Mouse (Mus musculus): ENCODE results near the gene Tab1. TPM values are rescaled to one million over a fixed set of nuclear protein-coding genes. Genes with fewer than 3 reads are reported as not detected.

Tab1 gene
- total RNA-seq (2014; rRNA removed; ENCODE audit: low replicate concordance) (37.3 and 41.2 TPM in 2 replicates), polyA plus RNA-seq (2015; fragmentation: Nextera tagmentation; extraction: Ambion mirVana) (25.0 and 29.1 TPM in 2 replicates)

DNA sequence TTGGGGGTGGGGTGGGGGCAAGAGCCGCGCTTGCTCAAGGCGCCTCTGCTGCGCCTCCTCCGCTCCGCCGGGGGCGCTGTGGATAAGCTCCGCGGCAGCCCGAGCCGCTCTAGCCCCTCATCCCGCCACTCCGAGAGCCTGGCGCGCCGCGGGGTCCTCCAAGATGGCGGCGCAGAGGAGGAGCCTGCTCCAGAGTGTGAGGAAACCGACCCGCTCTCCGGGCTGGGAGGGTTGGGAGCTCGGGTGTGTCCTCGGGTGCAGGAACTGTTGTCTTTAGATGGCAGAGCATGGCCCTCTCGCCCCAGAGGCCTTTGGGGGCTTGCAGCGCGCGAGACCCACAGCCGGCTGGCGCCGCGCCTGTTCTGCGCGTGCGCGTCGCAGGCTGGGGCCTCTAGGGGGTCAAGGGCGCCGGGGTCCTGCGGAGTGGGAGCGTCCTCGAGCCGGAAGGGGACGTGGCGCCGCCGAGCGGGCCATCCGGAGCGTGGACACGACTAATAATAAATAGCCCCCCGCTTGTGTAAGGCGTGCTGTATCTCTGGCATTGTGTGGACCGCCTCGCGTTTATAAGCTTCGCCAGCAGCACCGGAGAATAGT is at the start of gene Tab1:
Gene Tab1, plus strand, starts transcription at position 135 of the 594 bp plus-strand sequence.
- Histone ChIP-seq H3K9ac (replicated peaks; ENCODE audit: low read depth, low read length) (peak within 1 kb of the TSS; percentile 81), H3K27me3 (ENCODE audit: control insufficient read depth, insufficient read depth, low read length) (no peaks in the 10 kb centered on the region), H3K4me2 (ENCODE audit: low read depth, low read length) (peak within 1 kb of the TSS; percentile 70), H3K27ac (ENCODE audit: low read depth) (peak within 1 kb of the TSS; percentile 99), H3K9me3 (replicated peaks; ENCODE audit: control insufficient read depth, low read length) (no peaks in the 10 kb centered on the region), H3K4me1 (ENCODE audit: control insufficient read depth, insufficient read depth) (peaks cover 23% of the 10 kb centered on the region), H3K4me3 (ENCODE audit: low read depth, low read length) (peak within 1 kb of the TSS; percentile 73), H3K36me3 (replicated peaks; ENCODE audit: control insufficient read depth, insufficient read depth, low read length) (no peaks in the 10 kb centered on the region)
- peak; percentile 95 for DNase-seq (ENCODE audit: low spot score)
- TF ChIP-seq CTCF (IDR thresholded peaks at IDR 0.05; ENCODE audit: low read depth) (peak; percentile 75), EP300 (IDR thresholded peaks at IDR 0.05; ENCODE audit: low read depth) (peak; percentile 79; the same call in 1 of the 2 replicates)
- peak; percentile 92 for ATAC-seq (ENCODE audit: insufficient read depth, low read depth)
- WGBS, result under 1% methylated on average over 58 of the region's 59 CpGs

DNA sequence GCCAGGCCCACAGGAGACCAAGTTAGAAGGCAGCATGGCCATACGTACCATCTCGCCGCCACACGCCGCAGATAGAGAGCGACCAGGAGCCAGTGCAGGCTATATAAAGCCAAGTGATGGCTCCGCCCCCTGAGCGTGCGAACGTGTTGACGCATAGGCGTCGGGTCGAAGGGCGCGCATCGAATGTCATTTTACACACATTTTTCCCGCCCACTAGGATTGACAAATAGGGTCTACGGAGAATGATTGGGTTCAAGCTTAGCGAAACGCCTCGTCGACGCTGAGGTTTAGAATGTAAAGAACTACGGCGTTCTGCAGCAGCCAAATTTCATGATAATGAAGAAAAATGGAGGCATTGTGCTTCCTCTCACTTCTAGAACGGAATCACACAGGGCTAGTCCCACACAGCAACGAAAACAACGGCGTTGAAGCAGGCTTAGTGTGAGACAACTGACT is 49.6 kb upstream of the Tab1 start:
- ATAC-seq (ENCODE audit: insufficient read depth, low read depth) (peak; percentile 96), DNase-seq (ENCODE audit: low spot score) (peak; percentile 98)
- Histone ChIP-seq H3K4me3 (ENCODE audit: low read depth, low read length) (peak overlapping the region; percentile 80), H3K4me2 (ENCODE audit: low read depth, low read length) (peak overlapping the region; percentile 79), H3K27me3 (ENCODE audit: control insufficient read depth, insufficient read depth, low read length) (no peaks in the 10 kb centered on the region), H3K4me1 (ENCODE audit: control insufficient read depth, insufficient read depth) (0 out of 2 replicates have a peak, but pooled peaks cover 9% of the 10 kb centered on the region), H3K36me3 (replicated peaks; ENCODE audit: control insufficient read depth, insufficient read depth, low read length) (peaks cover 37% of the 10 kb centered on the region), H3K9ac (replicated peaks; ENCODE audit: low read depth, low read length) (peak overlapping the region; percentile 82), H3K9me3 (replicated peaks; ENCODE audit: control insufficient read depth, low read length) (no peaks in the 10 kb centered on the region), H3K27ac (ENCODE audit: low read depth) (peak overlapping the region; percentile 90)
- WGBS, result under 1% methylated on average over 30 of the region's 30 CpGs
- TF ChIP-seq CTCF (IDR thresholded peaks at IDR 0.05; ENCODE audit: low read depth), result peak; percentile 22
- peak; percentile 59; the same call in 1 of the 2 replicates for TF ChIP-seq EP300 (IDR thresholded peaks at IDR 0.05; ENCODE audit: low read depth)

DNA sequence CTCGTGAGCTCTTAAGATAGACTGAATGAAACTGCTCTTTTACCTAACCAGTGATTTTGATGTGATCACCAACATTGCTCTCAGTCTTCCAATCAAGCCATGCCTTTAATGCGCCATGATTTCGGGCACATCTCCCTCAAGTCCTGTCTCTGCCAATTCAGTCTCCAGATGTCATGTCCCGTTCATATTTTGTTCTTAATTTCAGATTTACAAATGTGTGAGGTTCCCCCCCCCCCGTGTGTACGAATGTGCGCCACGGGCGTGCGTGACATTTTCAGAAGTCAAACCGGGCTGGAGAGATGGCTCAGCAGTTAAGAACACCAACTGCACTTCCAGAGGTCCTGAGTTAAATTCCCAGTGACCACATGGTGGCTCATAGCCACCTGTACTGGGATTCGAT is 49.2 kb upstream of the Tab1 start:
- 0 out of 2 replicates have a peak, but pooled peaks cover 9% of the 10 kb centered on the region for H3K4me1 ChIP-seq (ENCODE audit: control insufficient read depth, insufficient read depth)

DNA sequence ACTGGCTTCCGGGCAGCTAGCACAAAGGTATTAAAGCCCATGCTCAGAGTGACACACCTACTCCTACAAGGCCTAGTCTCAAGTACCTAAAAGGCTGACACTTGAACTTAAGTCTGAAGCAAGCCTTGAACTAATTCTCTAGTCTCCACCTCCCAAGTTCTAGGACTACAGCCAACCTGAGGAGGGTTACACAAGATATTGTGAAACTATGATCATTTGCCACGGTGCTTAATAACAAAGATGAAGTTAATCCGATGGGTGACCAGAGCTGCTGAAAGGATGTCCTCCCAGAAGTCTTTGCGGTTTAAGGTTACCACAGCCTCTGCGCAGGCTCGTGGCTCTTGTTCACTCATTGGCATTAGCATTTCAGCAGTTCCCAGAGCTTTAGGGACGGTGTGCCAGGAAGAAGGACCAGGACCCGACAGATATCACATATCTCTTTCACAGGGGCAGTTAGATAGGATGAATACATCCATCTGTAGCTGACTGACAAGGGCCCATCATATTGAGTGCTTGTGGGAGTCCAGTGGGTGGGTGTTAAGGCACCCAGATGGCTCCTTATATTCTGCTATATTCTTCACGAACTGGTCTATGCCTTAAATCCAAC is 45.4 kb upstream of the Tab1 start:
- Histone ChIP-seq H3K4me3 (ENCODE audit: low read depth, low read length) (no peak overlapping the region), H3K27me3 (ENCODE audit: control insufficient read depth, insufficient read depth, low read length) (peaks cover 19% of the 10 kb centered on the region), H3K36me3 (replicated peaks; ENCODE audit: control insufficient read depth, insufficient read depth, low read length) (no peaks in the 10 kb centered on the region), H3K27ac (ENCODE audit: low read depth) (no peak overlapping the region), H3K4me2 (ENCODE audit: low read depth, low read length) (no peak overlapping the region), H3K9ac (replicated peaks; ENCODE audit: low read depth, low read length) (no peak overlapping the region), H3K4me1 (ENCODE audit: control insufficient read depth, insufficient read depth) (0 out of 2 replicates have a peak, but pooled peaks cover 5% of the 10 kb centered on the region), H3K9me3 (replicated peaks; ENCODE audit: control insufficient read depth, low read length) (no peaks in the 10 kb centered on the region)
- DNase-seq (ENCODE audit: low spot score) (no peak), ATAC-seq (ENCODE audit: insufficient read depth, low read depth) (no peak)
- TF ChIP-seq CTCF (IDR thresholded peaks at IDR 0.05; ENCODE audit: low read depth), result no peak
- no peak for TF ChIP-seq EP300 (IDR thresholded peaks at IDR 0.05; ENCODE audit: low read depth)
- 71% methylated on average over 9 of the region's 9 CpGs for WGBS

More for the DNA sequence above, 49.2 kb upstream of the Tab1 start:
- ATAC-seq (ENCODE audit: insufficient read depth, low read depth), result no peak
- Histone ChIP-seq H3K4me3 (ENCODE audit: low read depth, low read length) (peak overlapping the region; percentile 80), H3K9me3 (replicated peaks; ENCODE audit: control insufficient read depth, low read length) (no peaks in the 10 kb centered on the region), H3K9ac (replicated peaks; ENCODE audit: low read depth, low read length) (peak overlapping the region; percentile 58), H3K36me3 (replicated peaks; ENCODE audit: control insufficient read depth, insufficient read depth, low read length) (peaks cover 33% of the 10 kb centered on the region), H3K27me3 (ENCODE audit: control insufficient read depth, insufficient read depth, low read length) (no peaks in the 10 kb centered on the region), H3K27ac (ENCODE audit: low read depth) (peak overlapping the region; percentile 90), H3K4me2 (ENCODE audit: low read depth, low read length) (peak overlapping the region; percentile 79)
- TF ChIP-seq EP300 (IDR thresholded peaks at IDR 0.05; ENCODE audit: low read depth), result no peak; the same call in 1 of the 2 replicates
- TF ChIP-seq CTCF (IDR thresholded peaks at IDR 0.05; ENCODE audit: low read depth), result no peak
- WGBS, result 1% methylated on average over 12 of the region's 12 CpGs
- DNase-seq (ENCODE audit: low spot score), result no peak

DNA sequence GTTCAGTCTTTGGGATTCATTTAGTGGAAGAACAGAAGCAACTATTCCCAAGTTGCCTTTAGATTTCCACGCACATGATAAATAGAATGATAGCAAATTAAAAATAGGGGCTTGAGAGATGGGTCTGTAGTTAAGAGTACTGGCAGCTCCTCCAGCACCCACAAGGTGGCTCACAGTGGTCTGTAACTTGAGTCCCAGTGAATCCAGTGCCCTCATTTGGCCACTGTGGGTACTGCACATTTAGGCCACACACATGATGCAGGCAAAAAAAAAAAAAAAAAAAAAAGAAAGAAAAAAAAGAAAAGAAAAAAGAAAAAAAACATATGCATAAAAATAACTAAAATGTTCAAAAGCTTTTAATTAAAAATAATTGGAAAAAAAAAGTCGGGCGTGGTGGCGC is 44.3 kb upstream of the Tab1 start:
- ATAC-seq (ENCODE audit: insufficient read depth, low read depth) (peak; percentile 24; the same call in 1 of the 2 replicates), DNase-seq (ENCODE audit: low spot score) (peak; percentile 86)
- H3K27ac ChIP-seq (ENCODE audit: low read depth), result no peak overlapping the region
- no peaks in the 10 kb centered on the region for H3K9me3 ChIP-seq (replicated peaks; ENCODE audit: control insufficient read depth, low read length)
- peaks cover 19% of the 10 kb centered on the region for H3K27me3 ChIP-seq (ENCODE audit: control insufficient read depth, insufficient read depth, low read length)
- no peak overlapping the region for H3K9ac ChIP-seq (replicated peaks; ENCODE audit: low read depth, low read length)
- TF ChIP-seq CTCF (IDR thresholded peaks at IDR 0.05; ENCODE audit: low read depth) (peak; percentile 94), EP300 (IDR thresholded peaks at IDR 0.05; ENCODE audit: low read depth) (no peak)
- H3K36me3 ChIP-seq (replicated peaks; ENCODE audit: control insufficient read depth, insufficient read depth, low read length), result no peaks in the 10 kb centered on the region
- no peak overlapping the region for H3K4me2 ChIP-seq (ENCODE audit: low read depth, low read length)
- H3K4me1 ChIP-seq (ENCODE audit: control insufficient read depth, insufficient read depth), result 0 out of 2 replicates have a peak, but pooled peaks cover 5% of the 10 kb centered on the region
- 27% methylated on average over 4 of the region's 4 CpGs for WGBS
- H3K4me3 ChIP-seq (ENCODE audit: low read depth, low read length), result no peak overlapping the region
